Mouse (Mus musculus): Measurements from ENCODE around the gene Dpep2nb.

Gene Dpep2nb

GRCm38 (mm10) chr8:105957813-105958212 is 48.0 kb downstream of the Dpep2nb start:
- DNase-seq: no peak

- no peak for DNase-seq
Measured at GRCm38 (mm10) chr8:105956556-105956955, 49.2 kb downstream of the Dpep2nb start.

- no peak for DNase-seq
Measured at GRCm38 (mm10) chr8:105951057-105951659, 54.6 kb downstream of the Dpep2nb start.

- no peak for DNase-seq
Measured at GRCm38 (mm10) chr8:105949350-105949749, 56.4 kb downstream of the Dpep2nb start.

All from embryo, embryonic 11 days (tissue).